Mouse (Mus musculus) myocyte (in vitro differentiated cells): Measurements from ENCODE around the gene Slc22a3.

ENCODE experiments used
- MYOG ChIP-seq, 3 experiments: IDR thresholded peaks; one replicate each; pipeline ENCODE4 v1.6.1; 2011; ENCODE audit warnings: control low read depth in 2 of 3, low read depth in 2 of 3, mild to moderate bottlenecking in 2 of 3; ENCODE audit not compliant: insufficient read length in 2 of 3, control insufficient read depth in 1 of 3, insufficient read depth in 1 of 3
- POLR2A ChIP-seq: IDR thresholded peaks from one replicate; pipeline ENCODE4 v1.6.1; 2011; ENCODE audit warnings: low read depth, mild to moderate bottlenecking, control low read depth, moderate library complexity; ENCODE audit not compliant: insufficient read length
- TCF12 ChIP-seq: IDR thresholded peaks from one replicate; pipeline ENCODE4 v1.6.1; 2011; ENCODE audit warnings: mild to moderate bottlenecking, control low read depth; ENCODE audit not compliant: poor library complexity, insufficient read depth, severe bottlenecking
- USF1 ChIP-seq: IDR thresholded peaks from one replicate; pipeline ENCODE4 v1.6.1; 2011; ENCODE audit warnings: low read depth, mild to moderate bottlenecking, control low read depth, moderate library complexity

GRCm38 (mm10) chr17:12452862-12453531 lies 54.5 kb downstream of the Slc22a3 start:
- TF ChIP-seq POLR2A (no peak), TCF12 (no peak), MYOG (IDR thresholded peaks at IDR 0.05; ENCODE audit: control insufficient read depth in 1 of 3, insufficient read depth in 1 of 3, insufficient read length in 2 of 3, low read depth in 2 of 3) (no peak), USF1 (no peak)
